Mouse (Mus musculus) spleen, postnatal 14 days (tissue): Measurements from ENCODE around the gene Ralgps1.
"Not testable (repeated sequence)": the region's sequence is repeated elsewhere in the genome, so short reads cannot be mapped to it uniquely, and the experiment has no call there.

Experiments used
- DNase-seq, 2 experiments: peaks; one replicate each; pipeline ENCODE4 v3.0.0; 2021 to 2022; ENCODE audit warnings: low spot score in 2 of 2

Ralgps1 gene

DNA sequence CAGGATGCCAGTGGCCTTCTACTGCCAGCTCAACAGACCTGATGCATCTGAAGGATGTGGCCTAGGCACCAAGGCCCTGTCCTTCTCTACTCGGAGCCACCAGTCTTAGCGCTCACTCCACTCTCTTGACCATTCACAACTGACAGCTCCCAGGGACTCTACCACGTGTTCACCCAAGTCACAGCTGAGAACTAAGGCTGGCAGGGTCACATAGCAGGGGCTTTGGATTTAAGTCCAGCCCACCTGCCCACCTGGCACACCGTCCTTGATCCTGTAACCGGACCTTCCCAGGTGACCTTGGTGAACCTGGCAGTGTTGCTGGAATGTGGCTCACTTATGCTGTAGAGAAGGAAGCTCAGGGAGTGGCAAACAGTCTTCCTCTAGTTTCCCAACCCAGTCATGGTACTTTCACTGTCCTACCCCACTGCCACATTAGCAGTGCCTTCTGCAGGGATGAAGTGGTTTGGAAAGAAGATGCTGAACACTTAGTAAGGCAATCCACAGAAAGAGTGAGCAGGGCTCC lies 156.0 kb downstream of the Ralgps1 start:
- DNase-seq: no peak

DNA sequence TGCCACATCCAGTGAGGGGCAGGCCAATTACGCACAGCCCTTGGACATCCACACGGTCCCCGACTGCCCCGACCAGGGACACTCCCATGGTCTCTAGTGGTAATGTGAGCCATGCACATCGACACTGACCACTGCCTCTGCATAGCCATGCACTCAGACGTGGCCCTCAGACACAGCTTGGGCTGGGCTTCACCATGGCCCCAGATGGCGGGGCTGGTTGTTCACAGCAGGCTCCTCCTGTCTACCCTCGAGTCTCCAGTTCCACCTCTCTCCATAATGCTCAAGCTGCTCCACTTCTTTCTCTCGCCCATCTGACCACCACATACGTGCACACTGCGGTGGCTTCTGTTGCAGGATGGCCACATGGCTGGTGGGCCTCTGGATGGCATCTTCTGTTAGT lies 160.0 kb downstream of the Ralgps1 start:
- not testable (repeated sequence) for DNase-seq

DNA sequence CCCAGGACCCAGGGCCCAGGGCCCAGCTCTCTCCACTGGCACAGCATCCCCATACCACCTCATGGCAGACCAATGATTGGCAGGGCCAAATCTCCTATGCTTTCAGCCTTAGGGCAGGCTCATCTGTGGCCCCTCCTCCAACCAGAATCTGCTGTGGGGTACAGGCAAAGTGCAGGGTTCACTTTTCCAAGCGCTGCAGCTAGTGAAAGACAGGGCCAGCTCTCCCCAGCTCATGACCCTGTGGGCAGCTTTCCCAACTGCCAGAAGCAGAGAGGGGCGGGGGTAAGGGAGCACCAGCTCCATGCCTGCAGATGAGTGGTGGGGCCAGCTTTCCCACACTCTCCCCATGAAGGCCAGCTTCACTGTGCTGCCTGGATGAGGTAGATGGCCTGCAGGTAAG lies 160.4 kb downstream of the Ralgps1 start:
- DNase-seq: no peak

DNA sequence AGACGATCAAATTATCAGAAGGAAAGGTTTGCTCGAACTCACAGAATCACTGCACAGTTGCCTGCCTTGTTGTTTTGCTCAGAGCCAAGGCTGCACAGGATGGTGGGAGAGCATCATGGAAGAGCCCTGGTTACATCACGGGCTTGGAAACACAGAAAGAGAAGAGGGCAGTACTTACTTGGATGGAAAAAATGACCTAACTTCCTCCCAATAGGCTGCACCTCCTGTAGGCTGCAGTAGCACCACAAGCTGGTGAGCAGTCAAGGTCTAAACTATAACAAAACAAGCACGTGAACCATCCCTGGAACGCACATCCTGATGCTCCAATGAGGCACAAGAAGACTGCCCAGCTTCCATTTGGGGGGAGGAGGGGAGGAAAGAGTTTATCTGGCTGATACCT lies 163.2 kb downstream of the Ralgps1 start:
- no peak for DNase-seq

GRCm38 (mm10) chr2:33207069-33207468 lies 164.2 kb downstream of the Ralgps1 start:
- DNase-seq: no peak

- DNase-seq: no peak
Observed at GRCm38 (mm10) chr2:33205939-33206525, 165.3 kb downstream of the Ralgps1 start.

DNA sequence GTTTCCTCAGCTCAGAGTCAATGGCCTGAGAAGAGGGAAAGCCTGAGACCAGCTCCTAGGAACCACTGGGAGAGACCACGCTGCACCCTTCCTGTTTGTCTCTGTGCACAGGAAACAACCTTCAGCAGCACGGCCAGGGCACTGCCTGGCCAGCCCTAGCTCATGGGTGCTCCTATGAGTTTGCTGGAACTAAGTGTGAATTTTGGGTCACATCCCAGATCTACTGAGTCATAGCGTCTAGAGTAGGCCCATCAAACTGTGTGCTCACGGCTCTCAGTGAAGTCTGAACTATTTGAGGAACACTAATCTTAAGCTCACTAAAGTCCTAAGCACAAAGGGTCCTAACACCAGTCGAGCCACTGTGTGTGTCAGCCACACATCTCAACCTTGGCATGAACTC lies 166.3 kb downstream of the Ralgps1 start:
- DNase-seq: no peak

GRCm38 (mm10) chr2:33203284-33203683 lies 168.0 kb downstream of the Ralgps1 start:
- no peak for DNase-seq

GRCm38 (mm10) chr2:33200368-33201068 lies 170.8 kb downstream of the Ralgps1 start:
- no peak for DNase-seq

- no peak for DNase-seq
Observed at GRCm38 (mm10) chr2:33189976-33190375, 181.3 kb downstream of the Ralgps1 start.

- DNase-seq: no peak
Observed at GRCm38 (mm10) chr2:33188925-33189670, 182.2 kb downstream of the Ralgps1 start.

DNA sequence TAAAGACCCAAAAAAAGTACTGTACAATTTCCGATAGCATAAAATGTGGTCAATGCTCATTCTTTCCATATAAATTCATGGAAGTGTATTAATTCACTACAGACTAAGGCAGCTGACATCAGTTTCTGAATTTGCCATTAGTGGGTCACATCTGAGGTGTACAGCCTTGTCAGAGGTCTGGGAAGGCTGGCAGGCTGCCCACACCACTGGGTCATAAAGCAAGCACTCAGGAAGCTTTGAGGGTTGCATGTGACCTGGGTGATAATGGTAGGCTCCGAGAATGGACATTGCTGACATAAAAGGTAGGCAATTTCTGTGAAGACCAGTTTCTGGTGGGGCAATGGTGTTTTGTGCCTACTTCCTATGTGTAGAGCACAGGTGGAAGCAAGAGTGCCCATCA lies 183.4 kb downstream of the Ralgps1 start:
- no peak for DNase-seq

DNA sequence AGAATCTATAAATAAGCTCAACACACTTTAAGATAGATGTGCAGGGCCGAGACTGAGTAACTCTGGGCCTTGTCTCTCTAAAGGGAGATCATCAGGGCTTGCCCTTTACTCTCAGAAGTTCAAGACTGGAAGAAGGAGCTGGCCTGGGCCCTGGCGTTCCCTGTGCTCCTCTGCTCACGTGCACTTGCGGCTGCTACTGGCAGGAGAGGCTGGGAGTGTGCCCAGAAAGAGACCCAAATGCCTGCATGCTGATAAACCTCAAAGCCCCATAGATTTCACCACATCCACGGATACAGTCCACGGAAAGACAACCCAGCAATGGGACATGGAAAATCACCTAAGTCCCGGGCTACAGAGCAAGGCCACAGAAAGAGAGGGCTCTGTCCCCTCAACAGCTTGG lies 184.8 kb downstream of the Ralgps1 start:
- no peak for DNase-seq

- no peak for DNase-seq
Observed at GRCm38 (mm10) chr2:33185258-33185657, 186.0 kb downstream of the Ralgps1 start.

- DNase-seq: no peak
Observed at GRCm38 (mm10) chr2:33184641-33185040, 186.6 kb downstream of the Ralgps1 start.

GRCm38 (mm10) chr2:33183321-33183720 lies 188.0 kb downstream of the Ralgps1 start:
- no peak for DNase-seq

GRCm38 (mm10) chr2:33179930-33180630 lies 191.2 kb downstream of the Ralgps1 start:
- DNase-seq: no peak

GRCm38 (mm10) chr2:33179171-33179929 lies 191.9 kb downstream of the Ralgps1 start:
- no peak for DNase-seq

DNA sequence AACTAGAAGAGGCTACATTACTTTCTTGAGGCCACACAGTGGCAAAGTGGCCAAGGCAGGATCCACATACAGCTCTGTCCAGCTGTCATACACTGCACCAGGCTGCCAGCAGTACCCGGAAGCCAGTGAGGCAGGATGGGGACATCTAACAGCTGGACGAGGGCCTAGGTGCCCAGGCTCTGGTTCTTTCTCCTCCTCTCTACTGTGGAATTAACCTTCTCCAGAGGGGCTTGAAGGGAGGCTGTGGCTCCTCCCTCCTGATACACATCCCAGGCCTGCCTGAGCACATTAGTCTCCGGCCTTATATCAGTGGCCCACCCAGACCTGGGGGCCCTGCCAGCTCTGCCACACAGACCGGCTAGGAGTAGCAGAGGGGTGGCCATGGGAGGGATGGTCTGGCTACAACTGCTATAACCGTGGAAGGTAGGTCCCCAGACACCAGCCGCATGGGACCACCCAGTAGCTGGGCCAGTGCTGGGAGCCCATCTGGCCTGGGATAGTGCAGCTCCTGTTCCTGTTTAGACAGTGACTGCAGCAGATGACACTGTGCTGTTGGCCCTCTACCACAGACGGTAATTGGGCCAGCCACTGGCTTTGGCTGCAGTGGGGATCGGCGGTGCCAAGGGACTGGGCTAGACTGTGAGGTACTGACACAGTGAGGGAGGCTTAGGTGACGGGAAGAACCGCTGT lies 192.9 kb downstream of the Ralgps1 start:
- DNase-seq: no peak

- DNase-seq: no peak
Observed at GRCm38 (mm10) chr2:33177443-33178242, 193.6 kb downstream of the Ralgps1 start.
